Mouse (Mus musculus): ENCODE data around the gene Slc2a4.
A peak's percentile ranks its signal among the peaks of the same experiment; 100 is the strongest.
"Not testable (repeated sequence)": the region's sequence is repeated elsewhere in the genome, so short reads cannot be mapped to it uniquely, and the experiment has no call there.

The Slc2a4 gene

GRCm38 (mm10) chr11:69919661-69920265, 28.2 kb downstream of the Slc2a4 start:
- peak; percentile 95 for DNase-seq (ENCODE audit: low read depth)

- DNase-seq (ENCODE audit: low read depth) = no peak
These were observed 28.9 kb downstream of the Slc2a4 start for GRCm38 (mm10) chr11:69919053-69919452.

- no peak for DNase-seq (ENCODE audit: low read depth)
These were observed 29.9 kb downstream of the Slc2a4 start for GRCm38 (mm10) chr11:69918118-69918517.

GRCm38 (mm10) chr11:69917379-69917948, 30.5 kb downstream of the Slc2a4 start:
- no peak for DNase-seq (ENCODE audit: low read depth)

- not testable (repeated sequence) for DNase-seq (ENCODE audit: low read depth)
These were observed 31.2 kb downstream of the Slc2a4 start for GRCm38 (mm10) chr11:69916652-69917378.

GRCm38 (mm10) chr11:69915667-69916627, 32.0 kb downstream of the Slc2a4 start:
- peak; percentile 48 for DNase-seq (ENCODE audit: low read depth)

GRCm38 (mm10) chr11:69914917-69915430, 33.0 kb downstream of the Slc2a4 start:
- no peak for DNase-seq (ENCODE audit: low read depth)

- peak; percentile 68 for DNase-seq (ENCODE audit: low read depth)
These were observed 33.6 kb downstream of the Slc2a4 start for GRCm38 (mm10) chr11:69914372-69914764.

- peak; percentile 97 for DNase-seq (ENCODE audit: low read depth)
These were observed 34.2 kb downstream of the Slc2a4 start, which contains the start of gene Gps2 for GRCm38 (mm10) chr11:69913554-69914371. Gene Gps2 (plus strand): TSS chr11:69913888.

- no peak for DNase-seq (ENCODE audit: low read depth)
These were observed 35.1 kb downstream of the Slc2a4 start for GRCm38 (mm10) chr11:69912716-69913530.

GRCm38 (mm10) chr11:69911701-69912100, 36.3 kb downstream of the Slc2a4 start:
- DNase-seq (ENCODE audit: low read depth) = no peak

GRCm38 (mm10) chr11:69910781-69911560, 37.0 kb downstream of the Slc2a4 start:
- DNase-seq (ENCODE audit: low read depth) = no peak

GRCm38 (mm10) chr11:69910177-69910576, 37.8 kb downstream of the Slc2a4 start:
- DNase-seq (ENCODE audit: low read depth) = no peak

GRCm38 (mm10) chr11:69909174-69909573, 38.8 kb downstream of the Slc2a4 start:
- no peak for DNase-seq (ENCODE audit: low read depth)

GRCm38 (mm10) chr11:69908645-69909044, 39.3 kb downstream of the Slc2a4 start:
- no peak for DNase-seq (ENCODE audit: low read depth)

GRCm38 (mm10) chr11:69904311-69904710, 43.7 kb downstream of the Slc2a4 start:
- no peak for DNase-seq (ENCODE audit: low read depth)

GRCm38 (mm10) chr11:69902972-69903371, 45.0 kb downstream of the Slc2a4 start:
- DNase-seq (ENCODE audit: low read depth) = no peak

GRCm38 (mm10) chr11:69901993-69902392, 46.0 kb downstream of the Slc2a4 start:
- no peak for DNase-seq (ENCODE audit: low read depth)

GRCm38 (mm10) chr11:69901406-69901846, 46.6 kb downstream of the Slc2a4 start:
- DNase-seq (ENCODE audit: low read depth) = peak; percentile 94
